Mouse (Mus musculus): ENCODE measurements around the gene 4930470P17Rik. TPM values are rescaled to one million over a fixed set of nuclear protein-coding genes. Genes with fewer than 3 reads are reported as not detected.

The 4930470P17Rik gene
- total RNA-seq, 2 experiments from 2014 or later = not detected

Other genes starting within 250 kb of the 4930470P17Rik start
- 1 to 10 TPM; 4.9 to 5.1 TPM for gene Bcas1, start 174.2 kb downstream of the 4930470P17Rik start, total RNA-seq (2021)
- 10 to 100 TPM; 22.7 to 32.4 TPM for gene Pfdn4, start 105.6 kb downstream of the 4930470P17Rik start, total RNA-seq (2021)
- not detected for gene Cyp24a1, start 104.9 kb downstream of the 4930470P17Rik start, total RNA-seq (2021)
- gene Dok5, start 129.8 kb upstream of the 4930470P17Rik start, total RNA-seq (2021) = 10 to 100 TPM; 19.4 to 21.2 TPM

Data from gastrocnemius, postnatal 4 days (tissue).